Mouse (Mus musculus): ENCODE data around the gene Grin2d.

DNA sequence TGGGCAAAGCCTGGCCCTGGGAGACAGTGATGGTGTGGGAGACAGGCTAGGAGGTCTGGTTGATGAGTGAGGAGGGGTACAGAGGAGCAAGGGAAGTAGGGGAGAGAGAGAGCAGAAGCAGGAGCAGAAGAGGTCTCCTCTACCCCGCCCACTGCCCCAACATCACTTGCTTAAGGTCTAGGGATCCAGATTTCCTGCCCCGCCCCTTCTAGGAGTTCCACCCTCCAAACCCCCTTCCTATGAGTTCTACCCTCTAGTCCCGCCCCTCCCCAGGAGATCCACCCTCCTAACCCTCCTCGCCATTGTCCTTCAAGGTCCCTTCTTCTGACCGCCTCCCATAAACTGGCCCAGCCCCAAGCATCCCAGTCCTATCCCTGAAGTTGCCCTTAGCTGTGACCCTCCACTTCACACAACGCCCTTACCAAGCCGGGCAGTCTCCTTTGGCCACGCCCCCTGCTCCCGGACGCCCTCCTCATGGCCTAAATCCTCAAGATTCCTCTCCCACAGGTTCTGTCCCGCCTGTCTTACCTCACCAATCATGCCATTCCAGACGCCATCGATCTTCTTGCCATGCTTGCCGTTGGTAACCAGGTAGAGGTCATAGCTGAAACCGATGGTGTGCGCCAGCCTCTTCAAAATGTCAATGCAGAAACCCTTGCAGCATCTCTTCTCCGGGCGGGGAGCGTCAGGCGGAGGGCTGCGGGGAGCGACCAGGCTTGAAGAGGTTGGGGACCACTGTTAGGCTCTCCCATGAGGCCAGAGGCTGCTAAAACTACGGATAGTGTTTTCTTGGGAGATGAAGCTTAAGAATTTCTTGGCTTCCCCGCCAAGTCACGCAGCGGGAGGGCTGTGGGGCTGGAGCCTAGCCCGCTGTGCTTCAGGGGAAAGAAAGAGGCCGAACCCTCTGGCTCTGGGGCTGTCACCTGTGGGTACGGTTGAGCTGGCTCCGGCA, 21.0 kb downstream of the Grin2d start:
- no peak for TF ChIP-seq POLR2A (IDR thresholded peaks at IDR 0.05; ENCODE audit: low read depth, low read length)
- TF ChIP-seq CTCF (IDR thresholded peaks at IDR 0.05; ENCODE audit: borderline replicate concordance, insufficient read depth, low read length): no peak
